Mouse (Mus musculus): ENCODE results near the gene Mrpl12.

DNA sequence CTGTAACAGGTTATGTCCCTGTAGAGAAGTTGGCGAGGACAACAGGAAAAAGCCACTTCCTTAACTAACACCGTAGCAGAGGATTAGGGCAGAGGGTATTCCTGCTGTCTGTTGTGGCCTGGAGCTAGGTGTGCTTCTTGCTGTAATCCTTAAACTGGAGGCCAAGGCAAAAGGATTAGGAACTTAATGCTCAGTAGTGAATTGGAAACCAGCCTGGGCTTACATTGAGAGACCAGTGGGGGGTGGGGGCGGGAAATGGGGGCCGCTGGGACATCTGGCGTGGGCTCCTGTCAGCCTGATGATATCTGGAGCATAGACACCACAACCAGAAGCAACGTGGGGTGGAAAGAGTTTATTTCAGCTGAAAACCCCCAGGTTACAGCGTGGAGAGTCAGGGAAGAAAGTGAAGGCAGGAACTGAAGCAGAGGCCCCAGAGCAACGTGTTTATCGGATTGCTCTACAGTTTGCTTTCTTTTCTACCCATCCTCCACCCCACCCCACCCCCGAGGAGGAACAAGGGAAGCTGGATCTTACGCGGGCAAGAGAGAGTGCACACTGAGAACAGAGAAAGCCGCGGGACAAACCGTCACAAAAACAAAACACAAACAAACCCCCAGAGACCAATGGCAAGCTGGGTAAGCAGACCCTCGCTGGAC, 26.1 kb downstream of the Mrpl12 start:
- no peak for TF ChIP-seq POLR2A (IDR thresholded peaks at IDR 0.05; ENCODE audit: low read depth, low read length)
- no peak for TF ChIP-seq CTCF (conservative IDR thresholded peaks at IDR 0.05; ENCODE audit: insufficient read depth, insufficient read length, low read depth, low read length)

Data from kidney, adult 2 months (tissue).